Mouse (Mus musculus): ENCODE measurements around the gene Zfp385b. TPM values are rescaled to one million over a fixed set of nuclear protein-coding genes. Genes with fewer than 3 reads are reported as not detected.

The Zfp385b gene
- polyA plus RNA-seq, 1 experiment from 2014 or later, result 2.0 TPM

- Histone ChIP-seq H3K27me3 (ENCODE audit: control insufficient read depth, insufficient read depth, low read length) (no peaks in the 10 kb centered on the region), H3K4me3 (ENCODE audit: low read depth, low read length) (no peak overlapping the region), H3K4me2 (ENCODE audit: low read depth) (no peak overlapping the region), H3K9ac (ENCODE audit: low read length) (no peak overlapping the region), H3K36me3 (ENCODE audit: control insufficient read depth, insufficient read depth, low read length) (no peaks in the 10 kb centered on the region), H3K27ac (ENCODE audit: low read depth, low read length) (no peak overlapping the region), H3K4me1 (ENCODE audit: control insufficient read depth, insufficient read depth, low read length) (no peaks in the 10 kb centered on the region), H3K9me3 (ENCODE audit: control insufficient read depth, low read length) (no peaks in the 10 kb centered on the region)
- ATAC-seq (ENCODE audit: insufficient read depth, low FRiP score, low TSS enrichment) (no peak), DNase-seq (ENCODE audit: low spot score) (no peak)
- 86% methylated on average over 7 of the region's 7 CpGs for WGBS
These were observed 209.0 kb downstream of the Zfp385b start for GRCm38 (mm10) chr2:77610303-77610991.

- no peaks in the 10 kb centered on the region for H3K4me1 ChIP-seq (ENCODE audit: control insufficient read depth, insufficient read depth, low read length)
- WGBS, result 83% methylated on average over 5 of the region's 5 CpGs
- H3K27ac ChIP-seq (ENCODE audit: low read depth, low read length), result no peak overlapping the region
- no peak overlapping the region for H3K4me2 ChIP-seq (ENCODE audit: low read depth)
- no peak for DNase-seq (ENCODE audit: low spot score)
- H3K4me3 ChIP-seq (ENCODE audit: low read depth, low read length), result no peak overlapping the region
- H3K9me3 ChIP-seq (ENCODE audit: control insufficient read depth, low read length), result no peaks in the 10 kb centered on the region
- H3K36me3 ChIP-seq (ENCODE audit: control insufficient read depth, insufficient read depth, low read length), result no peaks in the 10 kb centered on the region
- no peak for ATAC-seq (ENCODE audit: insufficient read depth, low FRiP score, low TSS enrichment)
- H3K9ac ChIP-seq (ENCODE audit: low read length), result no peak overlapping the region
- H3K27me3 ChIP-seq (ENCODE audit: control insufficient read depth, insufficient read depth, low read length), result no peaks in the 10 kb centered on the region
These were observed 210.0 kb downstream of the Zfp385b start for GRCm38 (mm10) chr2:77609452-77609851.

- Histone ChIP-seq H3K4me2 (ENCODE audit: low read depth) (no peak overlapping the region), H3K27me3 (ENCODE audit: control insufficient read depth, insufficient read depth, low read length) (no peaks in the 10 kb centered on the region), H3K27ac (ENCODE audit: low read depth, low read length) (no peak overlapping the region), H3K36me3 (ENCODE audit: control insufficient read depth, insufficient read depth, low read length) (no peaks in the 10 kb centered on the region), H3K4me1 (ENCODE audit: control insufficient read depth, insufficient read depth, low read length) (no peaks in the 10 kb centered on the region), H3K9ac (ENCODE audit: low read length) (no peak overlapping the region), H3K4me3 (ENCODE audit: low read depth, low read length) (no peak overlapping the region), H3K9me3 (ENCODE audit: control insufficient read depth, low read length) (no peaks in the 10 kb centered on the region)
- DNase-seq (ENCODE audit: low spot score) (no peak), ATAC-seq (ENCODE audit: insufficient read depth, low FRiP score, low TSS enrichment) (no peak)
- WGBS, result 83% methylated on average over 4 of the region's 4 CpGs
These were observed 210.8 kb downstream of the Zfp385b start for GRCm38 (mm10) chr2:77608666-77609065.

GRCm38 (mm10) chr2:77593461-77593860, 226.0 kb downstream of the Zfp385b start:
- no peak for DNase-seq (ENCODE audit: low spot score)
- no peak overlapping the region for H3K4me3 ChIP-seq (ENCODE audit: low read depth, low read length)
- no peak overlapping the region for H3K9ac ChIP-seq (ENCODE audit: low read length)
- H3K36me3 ChIP-seq (ENCODE audit: control insufficient read depth, insufficient read depth, low read length), result no peaks in the 10 kb centered on the region
- no peaks in the 10 kb centered on the region for H3K4me1 ChIP-seq (ENCODE audit: control insufficient read depth, insufficient read depth, low read length)
- no peak overlapping the region for H3K27ac ChIP-seq (ENCODE audit: low read depth, low read length)
- no peaks in the 10 kb centered on the region for H3K27me3 ChIP-seq (ENCODE audit: control insufficient read depth, insufficient read depth, low read length)
- H3K4me2 ChIP-seq (ENCODE audit: low read depth), result no peak overlapping the region
- 72% methylated on average over 7 of the region's 7 CpGs for WGBS
- ATAC-seq (ENCODE audit: insufficient read depth, low FRiP score, low TSS enrichment), result no peak
- no peaks in the 10 kb centered on the region for H3K9me3 ChIP-seq (ENCODE audit: control insufficient read depth, low read length)

- H3K9me3 ChIP-seq (ENCODE audit: control insufficient read depth, low read length), result no peaks in the 10 kb centered on the region
- WGBS, result 88% methylated on average over 6 of the region's 6 CpGs
- H3K9ac ChIP-seq (ENCODE audit: low read length), result no peak overlapping the region
- no peak overlapping the region for H3K27ac ChIP-seq (ENCODE audit: low read depth, low read length)
- no peak overlapping the region for H3K4me3 ChIP-seq (ENCODE audit: low read depth, low read length)
- no peaks in the 10 kb centered on the region for H3K4me1 ChIP-seq (ENCODE audit: control insufficient read depth, insufficient read depth, low read length)
- H3K27me3 ChIP-seq (ENCODE audit: control insufficient read depth, insufficient read depth, low read length), result no peaks in the 10 kb centered on the region
- no peaks in the 10 kb centered on the region for H3K36me3 ChIP-seq (ENCODE audit: control insufficient read depth, insufficient read depth, low read length)
- DNase-seq (ENCODE audit: low spot score), result no peak
- no peak for ATAC-seq (ENCODE audit: insufficient read depth, low FRiP score, low TSS enrichment)
- no peak overlapping the region for H3K4me2 ChIP-seq (ENCODE audit: low read depth)
These were observed 226.9 kb downstream of the Zfp385b start for GRCm38 (mm10) chr2:77592525-77592924.

DNA sequence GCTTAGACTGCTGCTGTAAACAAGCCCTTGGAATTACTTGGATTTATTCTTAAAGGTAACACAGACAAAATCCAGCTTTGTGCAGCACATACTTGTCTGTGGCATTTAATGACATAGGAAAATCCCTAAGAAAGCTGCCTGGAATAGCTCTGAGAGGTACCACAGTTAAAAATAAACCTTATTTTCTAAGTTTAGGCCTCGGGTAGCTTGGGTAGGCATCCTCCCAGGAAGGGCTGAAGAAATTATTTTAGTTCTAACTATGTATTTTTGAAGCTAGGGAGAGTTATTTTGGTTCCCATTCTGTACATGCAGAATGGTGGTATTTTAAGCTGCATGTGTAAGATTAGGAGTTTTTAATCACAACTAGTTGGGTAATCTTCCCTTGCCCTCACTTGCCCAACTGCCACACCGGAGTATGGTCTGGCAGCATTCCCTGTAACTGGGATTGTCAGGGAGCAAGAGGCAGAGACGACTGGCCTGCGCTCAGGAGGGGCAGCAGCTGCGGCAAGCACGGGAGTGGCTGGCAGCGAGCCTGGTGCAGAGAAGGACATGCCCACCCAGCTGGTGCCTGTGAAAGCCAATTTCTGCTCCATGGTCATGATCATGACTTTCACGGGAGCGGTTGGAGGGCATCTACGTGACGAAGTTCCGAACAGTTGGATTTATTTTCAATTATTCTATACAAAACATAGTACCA, 230.1 kb downstream of the Zfp385b start:
- Histone ChIP-seq H3K9me3 (ENCODE audit: control insufficient read depth, low read length) (no peaks in the 10 kb centered on the region), H3K27ac (ENCODE audit: low read depth, low read length) (no peak overlapping the region), H3K9ac (ENCODE audit: low read length) (no peak overlapping the region), H3K4me3 (ENCODE audit: low read depth, low read length) (no peak overlapping the region), H3K4me1 (ENCODE audit: control insufficient read depth, insufficient read depth, low read length) (no peaks in the 10 kb centered on the region), H3K4me2 (ENCODE audit: low read depth) (no peak overlapping the region), H3K36me3 (ENCODE audit: control insufficient read depth, insufficient read depth, low read length) (no peaks in the 10 kb centered on the region), H3K27me3 (ENCODE audit: control insufficient read depth, insufficient read depth, low read length) (no peaks in the 10 kb centered on the region)
- ATAC-seq (ENCODE audit: insufficient read depth, low FRiP score, low TSS enrichment) (no peak), DNase-seq (ENCODE audit: low spot score) (no peak)
- WGBS, result 90% methylated on average over 12 of the region's 12 CpGs

DNA sequence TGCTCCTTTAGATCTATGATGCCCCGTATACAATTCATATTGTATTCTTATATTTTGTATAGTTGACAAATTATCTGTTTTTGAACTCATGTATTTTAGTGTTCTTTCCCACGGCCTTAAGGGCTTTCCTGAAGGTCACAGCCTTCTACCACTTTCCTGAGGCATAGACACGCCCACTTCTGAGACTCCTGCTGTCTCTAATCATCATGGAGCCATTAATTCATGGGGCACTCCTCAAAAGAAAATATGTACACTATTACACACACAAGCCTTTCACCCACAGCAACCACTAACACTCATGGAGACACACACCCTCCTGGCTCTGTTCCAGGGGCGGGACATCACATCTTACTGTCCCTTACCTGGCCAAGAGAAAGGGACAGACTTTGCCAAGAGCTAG, 232.1 kb downstream of the Zfp385b start:
- Histone ChIP-seq H3K4me1 (ENCODE audit: control insufficient read depth, insufficient read depth, low read length) (no peaks in the 10 kb centered on the region), H3K4me3 (ENCODE audit: low read depth, low read length) (no peak overlapping the region), H3K36me3 (ENCODE audit: control insufficient read depth, insufficient read depth, low read length) (no peaks in the 10 kb centered on the region), H3K4me2 (ENCODE audit: low read depth) (no peak overlapping the region), H3K27me3 (ENCODE audit: control insufficient read depth, insufficient read depth, low read length) (no peaks in the 10 kb centered on the region), H3K27ac (ENCODE audit: low read depth, low read length) (no peak overlapping the region), H3K9ac (ENCODE audit: low read length) (no peak overlapping the region), H3K9me3 (ENCODE audit: control insufficient read depth, low read length) (no peaks in the 10 kb centered on the region)
- no peak for ATAC-seq (ENCODE audit: insufficient read depth, low FRiP score, low TSS enrichment)
- 87% methylated on average over 4 of the region's 4 CpGs for WGBS
- no peak for DNase-seq (ENCODE audit: low spot score)

GRCm38 (mm10) chr2:77586581-77587360, 232.7 kb downstream of the Zfp385b start:
- DNase-seq (ENCODE audit: low spot score) (no peak), ATAC-seq (ENCODE audit: insufficient read depth, low FRiP score, low TSS enrichment) (no peak)
- no peak overlapping the region for H3K9ac ChIP-seq (ENCODE audit: low read length)
- H3K9me3 ChIP-seq (ENCODE audit: control insufficient read depth, low read length), result no peaks in the 10 kb centered on the region
- H3K4me1 ChIP-seq (ENCODE audit: control insufficient read depth, insufficient read depth, low read length), result no peaks in the 10 kb centered on the region
- no peak overlapping the region for H3K4me3 ChIP-seq (ENCODE audit: low read depth, low read length)
- no peaks in the 10 kb centered on the region for H3K36me3 ChIP-seq (ENCODE audit: control insufficient read depth, insufficient read depth, low read length)
- no peak overlapping the region for H3K4me2 ChIP-seq (ENCODE audit: low read depth)
- WGBS, result 74% methylated on average over 4 of the region's 4 CpGs
- no peak overlapping the region for H3K27ac ChIP-seq (ENCODE audit: low read depth, low read length)
- H3K27me3 ChIP-seq (ENCODE audit: control insufficient read depth, insufficient read depth, low read length), result no peaks in the 10 kb centered on the region
